Mouse (Mus musculus): ENCODE data around the gene Foxl1.

Foxl1 gene

GRCm38 (mm10) chr8:121170626-121171552 is 43.1 kb downstream of the Foxl1 start:
- DNase-seq = peak; percentile 19 to 35

- no peak for DNase-seq
Measured at GRCm38 (mm10) chr8:121172567-121172966, 44.8 kb downstream of the Foxl1 start.

- no peak for DNase-seq
Measured at GRCm38 (mm10) chr8:121174178-121174577, 46.4 kb downstream of the Foxl1 start.

GRCm38 (mm10) chr8:121174721-121175539 is 47.2 kb downstream of the Foxl1 start:
- DNase-seq = no peak

- no peak for DNase-seq
Measured at GRCm38 (mm10) chr8:121175540-121176090, 47.9 kb downstream of the Foxl1 start.

GRCm38 (mm10) chr8:121176291-121176690 is 48.6 kb downstream of the Foxl1 start:
- DNase-seq = no peak

Data from lung, adult 18-20 months (tissue).